Mouse (Mus musculus) hindbrain, embryonic 10.5 days (tissue): Measurements from ENCODE around the gene Ap3b1. TPM values are rescaled to one million over a fixed set of nuclear protein-coding genes. Genes with fewer than 3 reads are reported as not detected.

Experiments
- DNase-seq: peaks from one replicate; pipeline ENCODE4 v3.0.0-alpha.2; 2017; ENCODE audit warnings: low spot score
- H3K27ac ChIP-seq: fragments of 300-500 bp; sonication (generic); 2 replicates; pipeline ENCODE4 v1.5.1; 2016; ENCODE audit warnings: mild to moderate bottlenecking, moderate library complexity
- H3K27me3 ChIP-seq: fragments of 300-500 bp; sonication (generic); 2 replicates; pipeline ENCODE4 v1.6.1; 2016; ENCODE audit warnings: mild to moderate bottlenecking; ENCODE audit not compliant: poor library complexity, insufficient read depth, severe bottlenecking
- H3K36me3 ChIP-seq: fragments of 300-500 bp; sonication (generic); 2 replicates; pipeline ENCODE4 v1.6.1; 2016; ENCODE audit warnings: mild to moderate bottlenecking, moderate library complexity
- H3K4me1 ChIP-seq: fragments of 300-500 bp; sonication (generic); replicated peaks from 2 replicates; pipeline ENCODE4 v1.6.1; 2016; ENCODE audit warnings: mild to moderate bottlenecking
- H3K4me3 ChIP-seq: fragments of 300-500 bp; sonication (generic); 2 replicates; pipeline ENCODE4 v1.5.1; 2016; ENCODE audit warnings: mild to moderate bottlenecking, moderate library complexity
- H3K9me3 ChIP-seq: fragments of 300-500 bp; sonication (generic); 2 replicates; pipeline ENCODE4 v1.6.1; 2016; ENCODE audit warnings: mild to moderate bottlenecking, moderate library complexity
- WGBS: fragments of 180-500 bp; shearing (Covaris S2); methylation state at CpG from one replicate; pipeline ENCODE4 v1.1.7; 2016; 5-methylcytosine and 5-hydroxymethylcytosine counted together
- polyA plus RNA-seq: library from polyadenylated mRNA; unstranded; fragments of >200 nt; fragmentation: Nextera tagmentation; extraction: Ambion mirVana; gene quantifications from 2 replicates; pipeline ENCODE4 v1.2.1, GENCODE M21; 2016

Gene Ap3b1
- polyA plus RNA-seq, 1 experiment from 2014 or later = 32.7 TPM

DNA sequence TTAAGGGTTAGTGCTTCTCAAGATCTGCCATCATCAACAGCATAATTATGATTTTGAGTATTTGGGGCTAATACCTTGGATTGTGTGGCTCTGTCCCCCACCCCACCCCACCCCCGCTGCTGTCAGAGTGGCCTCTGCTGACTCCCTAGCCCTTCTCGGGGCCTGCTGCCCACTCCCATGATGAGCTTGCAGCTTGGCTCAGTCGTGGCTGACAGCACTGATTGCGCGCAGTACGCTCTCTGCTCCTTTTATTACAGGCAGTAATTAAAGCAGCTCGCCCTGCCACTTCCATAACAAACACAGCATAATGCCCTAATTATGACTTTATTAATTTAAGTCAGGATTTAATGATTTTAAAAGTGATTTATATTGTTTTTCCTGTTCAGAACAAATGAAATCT is 121.5 kb downstream of the Ap3b1 start:
- Histone ChIP-seq H3K27me3 (no peaks in the 10 kb centered on the region), H3K36me3 (peaks cover 89% of the 10 kb centered on the region), H3K4me1 (no peaks in the 10 kb centered on the region), H3K27ac (no peak overlapping the region), H3K4me3 (no peak overlapping the region), H3K9me3 (0 out of 2 replicates have a peak, but pooled peaks cover 8% of the 10 kb centered on the region)
- DNase-seq = no peak
- WGBS = 86% methylated on average over 7 of the region's 7 CpGs

DNA sequence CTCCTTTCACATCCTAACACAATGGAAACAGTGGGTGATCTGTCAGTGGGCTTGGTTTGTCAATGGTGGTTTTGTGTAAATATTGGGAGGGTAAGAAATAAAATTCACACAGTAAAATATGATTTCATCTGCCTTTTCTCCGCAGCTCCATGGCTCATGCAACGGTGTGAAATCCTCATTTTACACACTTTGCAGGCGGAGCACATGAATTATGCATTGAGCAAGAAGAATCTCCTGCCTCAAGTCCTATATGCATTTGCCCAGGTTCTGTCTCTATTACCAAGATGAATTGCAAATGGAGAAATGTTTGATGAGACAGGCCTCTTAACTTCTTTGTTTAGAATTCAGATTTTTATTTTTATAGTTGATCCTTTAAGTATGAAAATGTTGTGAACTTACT is 131.9 kb downstream of the Ap3b1 start:
- H3K4me3 ChIP-seq = no peak overlapping the region
- WGBS = 65% methylated on average over 3 of the region's 3 CpGs
- no peaks in the 10 kb centered on the region for H3K9me3 ChIP-seq
- peaks cover 9% of the 10 kb centered on the region; the same call in 1 of the 2 replicates for H3K27me3 ChIP-seq
- H3K36me3 ChIP-seq = peaks cover 51% of the 10 kb centered on the region
- no peak overlapping the region for H3K27ac ChIP-seq
- DNase-seq = no peak
- no peaks in the 10 kb centered on the region for H3K4me1 ChIP-seq

DNA sequence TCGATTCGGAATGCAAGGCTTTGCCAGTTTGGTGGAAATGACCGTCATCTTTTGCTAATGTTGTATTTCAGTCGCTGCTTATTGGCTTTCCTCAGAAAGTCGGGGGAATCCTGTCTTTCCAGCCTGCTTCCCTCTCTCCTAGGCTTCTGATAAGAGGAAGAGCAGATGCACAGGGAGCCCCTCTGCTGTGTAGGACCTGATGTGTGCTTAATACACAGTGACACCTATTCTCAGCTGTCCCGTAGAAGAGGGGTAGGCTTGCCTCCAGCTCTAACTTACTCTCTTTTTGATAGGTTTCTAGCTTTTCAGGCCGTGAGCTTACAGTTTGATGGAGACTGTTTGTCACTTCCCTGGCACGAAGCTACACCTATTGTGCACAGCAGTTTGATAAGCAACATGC is 132.4 kb downstream of the Ap3b1 start:
- DNase-seq = no peak
- H3K36me3 ChIP-seq = peaks cover 48% of the 10 kb centered on the region
- WGBS = 93% methylated on average over 8 of the region's 8 CpGs
- no peak overlapping the region for H3K27ac ChIP-seq
- H3K27me3 ChIP-seq = peaks cover 9% of the 10 kb centered on the region; the same call in 1 of the 2 replicates
- H3K4me1 ChIP-seq = no peaks in the 10 kb centered on the region
- no peak overlapping the region for H3K4me3 ChIP-seq
- H3K9me3 ChIP-seq = no peaks in the 10 kb centered on the region

DNA sequence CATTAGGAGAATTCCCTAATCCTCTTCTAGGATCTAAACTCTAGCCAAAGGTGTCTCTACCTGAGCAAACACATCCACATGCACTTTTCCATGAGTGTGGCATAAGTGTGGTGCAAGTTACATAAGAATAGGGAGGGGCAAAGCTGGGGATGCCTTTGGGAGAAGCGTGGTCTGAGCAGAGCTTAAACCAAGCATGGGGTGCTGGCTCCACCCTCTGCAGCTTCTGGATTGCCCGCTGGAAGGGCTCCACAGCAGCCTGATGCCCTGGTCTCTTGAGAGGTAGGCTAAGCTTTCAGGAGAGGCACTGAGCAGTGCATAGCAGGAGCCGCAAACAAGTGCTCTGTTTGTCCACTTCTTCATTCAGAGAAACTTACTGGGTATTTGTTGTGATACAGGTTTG is 138.8 kb downstream of the Ap3b1 start:
- WGBS = 87% methylated on average over 3 of the region's 3 CpGs
- Histone ChIP-seq H3K9me3 (no peaks in the 10 kb centered on the region), H3K4me1 (0 out of 2 replicates have a peak, but pooled peaks cover 5% of the 10 kb centered on the region)

DNA sequence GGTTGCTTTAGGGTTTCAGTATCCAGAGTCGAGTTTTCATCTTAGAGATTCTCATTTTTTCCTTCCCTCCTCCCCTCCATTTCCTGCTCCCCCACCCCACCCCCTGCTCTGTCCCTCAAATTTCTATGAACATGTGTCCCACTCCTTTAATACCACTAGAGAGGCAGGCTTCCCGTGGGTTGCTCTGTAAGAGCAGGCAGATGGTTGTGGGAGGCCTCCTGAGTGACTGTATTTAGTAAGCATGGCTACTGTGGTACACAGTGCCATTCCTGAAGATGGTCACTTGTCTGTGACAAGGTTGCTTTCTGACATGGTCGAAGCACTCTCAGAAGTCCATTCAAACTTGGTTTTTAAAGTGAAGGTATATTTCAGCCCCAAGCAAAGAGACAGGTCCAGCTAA is 147.7 kb downstream of the Ap3b1 start:
- 88% methylated on average over 3 of the region's 3 CpGs for WGBS
- H3K27ac ChIP-seq = no peak overlapping the region
- no peaks in the 10 kb centered on the region for H3K9me3 ChIP-seq
- H3K36me3 ChIP-seq = peaks cover 21% of the 10 kb centered on the region
- H3K27me3 ChIP-seq = no peaks in the 10 kb centered on the region
- no peak overlapping the region for H3K4me3 ChIP-seq
- no peak for DNase-seq
- H3K4me1 ChIP-seq = no peaks in the 10 kb centered on the region

More for the DNA sequence above, 138.8 kb downstream of the Ap3b1 start:
- no peak overlapping the region for H3K4me3 ChIP-seq
- H3K27ac ChIP-seq = no peak overlapping the region
- DNase-seq = no peak
- H3K27me3 ChIP-seq = peaks cover 2% of the 10 kb centered on the region; the same call in 1 of the 2 replicates
- peaks cover 23% of the 10 kb centered on the region for H3K36me3 ChIP-seq

DNA sequence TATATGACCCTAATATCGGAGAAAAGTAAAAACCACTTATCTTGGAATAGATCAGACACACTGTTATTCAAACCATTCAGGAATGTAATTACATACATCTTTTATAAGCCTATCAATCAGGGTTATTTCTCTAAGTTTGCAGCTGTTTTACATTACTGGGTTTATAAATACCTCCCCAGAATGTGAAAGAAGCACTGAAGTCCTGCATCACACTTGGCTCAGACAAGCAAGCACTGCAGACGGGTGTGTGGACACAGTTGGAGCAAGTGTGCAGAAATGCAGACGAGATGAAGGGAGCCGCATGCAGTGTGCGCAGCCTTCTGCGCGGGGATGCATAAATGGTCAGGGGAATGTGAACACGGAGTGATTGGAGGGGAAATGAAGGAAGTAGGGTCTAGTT is 149.6 kb downstream of the Ap3b1 start:
- no peak overlapping the region for H3K27ac ChIP-seq
- no peaks in the 10 kb centered on the region for H3K27me3 ChIP-seq
- no peak overlapping the region for H3K4me3 ChIP-seq
- DNase-seq = no peak
- H3K36me3 ChIP-seq = peaks cover 21% of the 10 kb centered on the region
- H3K9me3 ChIP-seq = no peaks in the 10 kb centered on the region
- WGBS = 92% methylated on average over 8 of the region's 8 CpGs
- H3K4me1 ChIP-seq = peaks cover 17% of the 10 kb centered on the region

DNA sequence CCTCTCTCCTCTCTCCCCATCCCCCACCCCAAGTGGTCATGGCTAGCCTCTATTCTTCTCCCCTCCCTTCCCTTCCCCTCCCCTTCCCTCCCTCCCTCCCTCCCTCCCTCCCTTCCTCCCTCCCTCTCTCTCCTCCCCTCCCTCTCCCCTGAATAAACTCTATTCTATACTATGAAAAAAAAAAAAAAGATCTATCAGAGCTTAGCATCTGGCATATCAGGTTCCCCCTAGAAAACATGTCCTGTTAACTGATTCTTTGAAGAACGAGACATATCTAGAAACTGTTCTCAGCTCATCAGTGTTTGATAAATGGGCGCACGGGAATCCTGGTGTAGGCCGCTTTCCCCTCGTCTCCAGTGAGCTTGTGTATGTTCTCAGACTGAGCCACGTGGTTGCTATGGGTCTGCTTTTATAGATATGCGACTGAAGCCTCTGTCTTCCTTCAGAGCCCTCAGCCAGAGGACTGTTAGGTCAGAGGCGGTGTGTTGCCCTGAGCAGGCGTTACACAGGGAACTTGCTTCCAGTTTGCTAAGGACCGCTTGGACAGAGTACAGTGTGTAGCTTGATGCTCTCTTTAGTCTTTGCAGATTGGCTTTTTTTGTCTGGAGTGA is 154.5 kb downstream of the Ap3b1 start:
- Histone ChIP-seq H3K27ac (no peak overlapping the region), H3K9me3 (no peaks in the 10 kb centered on the region)
- 77% methylated on average over 10 of the region's 10 CpGs for WGBS

DNA sequence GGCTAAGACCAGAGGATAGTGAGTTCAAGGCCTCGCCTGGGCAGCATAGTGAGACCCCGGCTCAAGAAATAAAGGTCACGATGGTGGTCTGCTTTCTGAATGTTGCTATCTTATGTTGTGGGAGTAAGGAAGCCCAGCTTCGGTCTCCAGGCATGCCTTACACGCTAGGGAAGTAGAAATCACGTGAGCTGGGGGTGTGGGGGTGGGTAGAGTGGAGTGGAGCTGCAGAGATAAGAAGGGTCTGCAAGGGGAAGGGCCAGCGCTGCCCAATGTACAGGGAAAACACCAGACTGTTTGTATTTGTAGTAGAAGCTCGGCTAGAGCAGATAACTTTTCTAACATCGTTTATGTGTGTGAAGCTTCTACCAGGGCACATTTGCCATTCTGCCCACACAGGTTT is 155.1 kb downstream of the Ap3b1 start:
- H3K27me3 ChIP-seq = no peaks in the 10 kb centered on the region
- 90% methylated on average over 9 of the region's 9 CpGs for WGBS
- H3K27ac ChIP-seq = no peak overlapping the region
- no peaks in the 10 kb centered on the region for H3K9me3 ChIP-seq
- DNase-seq = no peak
- H3K4me3 ChIP-seq = no peak overlapping the region
- peaks cover 3% of the 10 kb centered on the region; the same call in 1 of the 2 replicates for H3K36me3 ChIP-seq
- H3K4me1 ChIP-seq = peaks cover 17% of the 10 kb centered on the region

More for the DNA sequence above, 154.5 kb downstream of the Ap3b1 start:
- Histone ChIP-seq H3K27me3 (no peaks in the 10 kb centered on the region), H3K4me1 (peaks cover 17% of the 10 kb centered on the region), H3K4me3 (no peak overlapping the region), H3K36me3 (peaks cover 3% of the 10 kb centered on the region; the same call in 1 of the 2 replicates)
- no peak for DNase-seq

DNA sequence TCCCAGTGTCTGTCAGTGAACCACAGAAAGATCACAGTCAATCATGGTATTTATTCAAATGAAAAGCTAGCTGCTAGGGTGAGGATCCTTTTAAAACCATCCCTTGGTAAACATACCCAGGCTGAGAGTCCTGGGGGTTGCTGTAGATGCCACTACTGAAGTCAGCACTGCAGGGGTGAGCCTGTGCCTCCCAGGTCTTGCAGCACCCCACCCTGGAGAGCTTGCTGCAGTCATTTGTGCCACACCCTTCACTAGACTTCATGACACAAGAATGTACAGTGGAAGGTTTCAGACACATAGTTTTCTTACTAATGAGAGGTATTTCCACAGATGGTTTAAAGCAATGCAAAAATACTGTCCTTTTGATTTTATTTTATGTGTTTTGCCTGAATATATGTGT is 156.2 kb downstream of the Ap3b1 start:
- Histone ChIP-seq H3K27ac (no peak overlapping the region), H3K36me3 (no peaks in the 10 kb centered on the region; the same call in 1 of the 2 replicates), H3K4me1 (peaks cover 17% of the 10 kb centered on the region), H3K9me3 (no peaks in the 10 kb centered on the region), H3K4me3 (no peak overlapping the region), H3K27me3 (no peaks in the 10 kb centered on the region)
- no peak for DNase-seq

DNA sequence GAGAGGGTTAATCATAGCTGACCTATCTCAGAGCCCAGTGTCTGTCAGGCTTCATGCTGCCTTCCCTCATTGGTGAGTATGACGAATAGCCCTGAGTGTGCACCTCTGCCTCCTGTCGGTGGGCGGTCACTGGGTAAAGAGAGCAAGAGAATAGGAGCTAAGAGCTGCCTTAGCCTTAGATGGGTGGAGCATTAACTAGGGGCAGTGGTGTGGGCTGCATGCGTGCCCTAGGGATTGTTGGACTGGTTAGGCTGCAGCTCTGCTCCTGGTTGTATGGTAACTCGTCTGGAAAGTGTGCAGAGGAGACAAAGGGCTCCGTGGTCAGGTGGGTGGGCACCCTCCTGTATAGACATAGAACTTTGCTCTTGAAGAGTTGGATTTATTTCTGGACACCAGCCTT is 157.8 kb downstream of the Ap3b1 start:
- no peak for DNase-seq
- H3K9me3 ChIP-seq = no peaks in the 10 kb centered on the region
- no peak overlapping the region for H3K27ac ChIP-seq
- 82% methylated on average over 6 of the region's 6 CpGs for WGBS
- H3K27me3 ChIP-seq = no peaks in the 10 kb centered on the region
- peaks cover 17% of the 10 kb centered on the region for H3K4me1 ChIP-seq
- no peak overlapping the region for H3K4me3 ChIP-seq
- H3K36me3 ChIP-seq = no peaks in the 10 kb centered on the region; the same call in 1 of the 2 replicates

DNA sequence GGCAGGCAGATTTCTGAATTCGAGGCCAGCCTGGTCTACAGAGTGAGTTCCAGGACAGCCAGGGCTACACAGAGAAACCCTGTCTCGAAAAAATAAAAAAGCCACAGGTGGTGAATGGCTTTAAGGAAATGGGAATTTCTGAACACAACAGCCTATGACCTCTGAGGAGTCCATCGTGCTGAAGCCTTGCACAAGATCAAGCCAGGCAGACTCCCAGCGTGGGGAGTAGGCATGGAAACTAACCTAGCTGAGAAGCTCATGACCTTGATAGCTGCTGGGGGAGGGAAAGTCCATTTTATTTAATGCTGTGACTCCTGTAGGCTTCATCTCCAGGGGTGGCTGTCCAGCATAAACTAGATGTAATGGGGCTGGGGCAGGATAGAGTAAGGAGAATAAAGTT is 159.4 kb downstream of the Ap3b1 start:
- Histone ChIP-seq H3K4me1 (peaks cover under 1% of the 10 kb centered on the region), H3K27me3 (no peaks in the 10 kb centered on the region), H3K9me3 (no peaks in the 10 kb centered on the region), H3K36me3 (no peaks in the 10 kb centered on the region), H3K27ac (no peak overlapping the region), H3K4me3 (no peak overlapping the region)
- no peak for DNase-seq
- WGBS = 86% methylated on average over 4 of the region's 4 CpGs

DNA sequence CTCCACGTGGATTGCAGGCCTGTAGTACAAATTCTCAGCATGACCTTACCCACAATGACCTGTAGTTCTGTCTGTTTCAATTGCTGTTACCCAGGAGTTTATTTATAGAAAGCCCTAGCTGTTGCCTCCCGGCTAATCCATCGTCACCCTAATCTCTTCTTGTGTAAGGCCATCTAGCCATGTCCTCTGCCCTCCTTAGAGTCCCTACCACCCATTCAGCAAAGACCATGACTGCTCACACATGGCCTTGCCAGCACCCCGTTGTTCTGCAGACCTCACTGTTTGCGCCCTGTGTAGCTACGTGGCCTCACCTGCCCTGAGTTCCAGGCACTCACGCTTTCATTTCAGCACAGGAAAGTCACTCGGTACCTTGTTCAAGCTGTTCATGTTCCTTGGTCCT is 160.5 kb downstream of the Ap3b1 start:
- Histone ChIP-seq H3K4me3 (no peak overlapping the region), H3K9me3 (no peaks in the 10 kb centered on the region), H3K27ac (no peak overlapping the region), H3K4me1 (no peaks in the 10 kb centered on the region), H3K27me3 (no peaks in the 10 kb centered on the region), H3K36me3 (no peaks in the 10 kb centered on the region)
- 90% methylated on average over 8 of the region's 8 CpGs for WGBS
- no peak for DNase-seq

DNA sequence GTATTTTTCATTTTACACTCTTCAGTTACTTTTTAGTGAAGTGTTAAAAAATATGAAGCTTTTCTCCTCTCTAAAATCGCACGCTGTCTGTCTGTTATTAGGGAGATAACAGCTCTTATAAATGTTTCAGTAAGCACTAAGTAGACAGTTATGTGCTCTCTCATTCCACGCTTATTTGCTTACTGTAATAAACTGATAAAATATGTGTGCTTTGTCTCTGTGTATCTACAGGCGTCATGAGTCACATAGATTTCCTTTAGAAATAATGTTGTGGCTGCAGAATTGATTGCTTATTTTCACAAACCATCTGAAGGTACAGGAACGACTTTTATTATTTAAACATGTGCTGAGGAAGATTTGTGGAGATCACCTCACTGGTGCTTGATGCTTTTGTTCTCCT is 164.5 kb downstream of the Ap3b1 start:
- Histone ChIP-seq H3K4me1 (no peaks in the 10 kb centered on the region), H3K27ac (no peak overlapping the region), H3K9me3 (no peaks in the 10 kb centered on the region), H3K36me3 (peaks cover 7% of the 10 kb centered on the region), H3K27me3 (no peaks in the 10 kb centered on the region), H3K4me3 (no peak overlapping the region)
- no peak for DNase-seq
- WGBS = 86% methylated on average over 5 of the region's 5 CpGs
